Mouse (Mus musculus): ENCODE measurements around the gene Armcx1. TPM values are rescaled to one million over a fixed set of nuclear protein-coding genes. Genes with fewer than 3 reads are reported as not detected.
A peak's percentile ranks its signal among the peaks of the same experiment; 100 is the strongest.
"Not testable (repeated sequence)": the region's sequence is repeated elsewhere in the genome, so short reads cannot be mapped to it uniquely, and the experiment has no call there.

The Armcx1 gene
- 30.7 and 44.3 TPM in 2 replicates for polyA plus RNA-seq (2016; fragmentation: Nextera tagmentation; extraction: Ambion mirVana)

DNA sequence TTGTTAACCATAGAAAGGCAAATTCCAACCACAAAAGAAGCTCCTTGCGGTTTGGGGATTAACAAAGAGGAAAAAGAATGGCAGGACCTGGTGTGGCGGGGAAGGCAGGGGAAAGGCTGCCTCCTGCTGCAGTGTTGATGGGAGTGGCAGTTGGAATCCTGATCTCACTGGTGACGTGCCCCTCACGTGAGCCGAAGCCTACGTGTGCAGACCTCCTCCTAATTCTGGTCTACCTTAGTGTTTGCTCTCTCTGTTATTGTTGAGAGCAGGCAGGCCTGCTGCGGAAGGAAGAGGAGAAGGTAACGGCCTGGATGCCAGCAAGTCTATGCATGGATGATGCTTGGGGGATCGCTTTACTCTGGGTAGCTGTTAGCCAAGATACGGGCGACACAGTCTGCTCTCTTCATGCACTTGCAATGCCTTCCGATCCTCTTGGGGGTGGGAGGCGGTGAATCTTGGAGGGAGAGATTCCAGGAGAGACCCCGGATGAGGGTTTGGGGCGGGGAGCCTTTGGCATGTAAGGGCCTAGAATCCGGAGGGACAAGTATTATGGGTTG is at the start of gene Armcx1:
Gene Armcx1 (plus strand): TSS at position 212 of the 557 bp plus-strand sequence.
- Histone ChIP-seq H3K4me3 (peak within 1 kb of the TSS; percentile 60), H3K36me3 (peaks cover 18% of the 10 kb centered on the region), H3K9me3 (replicated peaks) (no peaks in the 10 kb centered on the region), H3K27me3 (ENCODE audit: low read depth, poor library complexity, severe bottlenecking) (peaks cover 71% of the 10 kb centered on the region), H3K4me1 (no peaks in the 10 kb centered on the region), H3K27ac (peak within 1 kb of the TSS; percentile 88)
- DNase-seq (ENCODE audit: low spot score): peak; percentile 60
- 7% methylated on average over 16 of the region's 16 CpGs for WGBS

GRCm38 (mm10) chrX:134675022-134675421 is 42.7 kb upstream of the Armcx1 start:
- DNase-seq (ENCODE audit: low spot score): no peak
- H3K4me3 ChIP-seq: no peak overlapping the region
- peak overlapping the region; percentile 50 for H3K27ac ChIP-seq
- WGBS: 49% methylated on average over 5 of the region's 5 CpGs
- peaks cover 35% of the 10 kb centered on the region; the same call in 1 of the 2 replicates for H3K27me3 ChIP-seq (ENCODE audit: low read depth, poor library complexity, severe bottlenecking)
- H3K4me1 ChIP-seq: no peaks in the 10 kb centered on the region
- no peaks in the 10 kb centered on the region for H3K36me3 ChIP-seq
- no peaks in the 10 kb centered on the region for H3K9me3 ChIP-seq (replicated peaks)

GRCm38 (mm10) chrX:134675959-134676358 is 41.8 kb upstream of the Armcx1 start:
- Histone ChIP-seq H3K27me3 (ENCODE audit: low read depth, poor library complexity, severe bottlenecking) (peaks cover 33% of the 10 kb centered on the region; the same call in 1 of the 2 replicates), H3K9me3 (replicated peaks) (no peaks in the 10 kb centered on the region), H3K4me3 (no peak overlapping the region), H3K36me3 (no peaks in the 10 kb centered on the region), H3K27ac (no peak overlapping the region), H3K4me1 (no peaks in the 10 kb centered on the region)
- WGBS: 85% methylated on average over 1 of the region's 1 CpGs
- no peak for DNase-seq (ENCODE audit: low spot score)

DNA sequence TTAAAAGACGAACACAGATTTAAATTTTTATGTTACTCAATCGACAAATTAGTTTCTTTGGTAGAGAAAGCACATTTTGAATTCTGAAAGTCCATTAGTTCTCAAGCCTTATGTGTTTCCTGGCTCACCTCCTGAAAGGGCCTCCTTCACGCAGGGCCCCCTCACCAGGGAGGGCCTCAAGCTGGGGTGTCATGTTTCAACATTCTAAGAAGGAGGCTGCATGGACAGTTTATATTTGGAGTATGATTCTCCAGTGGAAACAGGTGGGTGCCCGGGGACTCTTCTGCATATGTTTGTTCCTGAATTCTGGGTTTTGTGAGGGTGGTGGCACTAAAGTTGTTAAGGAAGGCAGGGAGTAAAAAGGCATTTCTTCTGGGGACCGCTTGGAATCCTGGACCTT is 32.8 kb upstream of the Armcx1 start:
- Histone ChIP-seq H3K4me1 (peaks cover 11% of the 10 kb centered on the region; the same call in 1 of the 2 replicates), H3K27ac (peak overlapping the region; percentile 94), H3K4me3 (peak overlapping the region; percentile 64), H3K36me3 (peaks cover 22% of the 10 kb centered on the region), H3K27me3 (ENCODE audit: low read depth, poor library complexity, severe bottlenecking) (peaks cover 60% of the 10 kb centered on the region), H3K9me3 (replicated peaks) (no peaks in the 10 kb centered on the region)
- peak; percentile 55 for DNase-seq (ENCODE audit: low spot score)
- WGBS: 41% methylated on average over 5 of the region's 5 CpGs

GRCm38 (mm10) chrX:134686267-134686666 is 31.5 kb upstream of the Armcx1 start, which contains the start of gene Armcx4:
Gene Armcx4 (plus strand): TSS chrX:134686519.
- 9% methylated on average over 19 of the region's 33 CpGs for WGBS
- H3K4me3 ChIP-seq: peak within 1 kb of the TSS; percentile 64
- peaks cover 69% of the 10 kb centered on the region for H3K27me3 ChIP-seq (ENCODE audit: low read depth, poor library complexity, severe bottlenecking)
- DNase-seq (ENCODE audit: low spot score): peak; percentile 83
- H3K27ac ChIP-seq: peak within 1 kb of the TSS; percentile 94
- peaks cover 11% of the 10 kb centered on the region; the same call in 1 of the 2 replicates for H3K4me1 ChIP-seq
- peaks cover 35% of the 10 kb centered on the region for H3K36me3 ChIP-seq
- no peaks in the 10 kb centered on the region for H3K9me3 ChIP-seq (replicated peaks)

DNA sequence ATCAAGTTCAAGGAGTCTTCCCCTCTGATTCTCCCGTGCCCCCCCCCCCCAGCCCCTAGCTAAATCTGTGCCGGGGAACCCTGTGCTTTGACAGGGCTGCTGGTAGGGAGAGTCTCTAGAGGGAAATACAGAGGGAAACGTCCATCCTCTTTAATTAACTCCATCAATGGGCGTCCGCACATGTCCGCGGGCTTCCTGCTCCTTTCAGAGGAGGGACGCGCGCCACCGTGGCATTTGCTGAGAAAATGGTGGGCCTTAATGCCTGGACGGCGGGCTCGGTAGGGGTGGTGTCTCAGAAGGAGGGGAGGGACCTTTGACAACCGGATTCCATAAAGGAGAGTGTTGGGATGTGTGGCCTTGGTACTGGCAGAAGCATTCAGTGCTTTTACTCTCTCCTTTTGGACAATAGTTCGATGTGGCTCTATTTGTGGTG is 31.0 kb upstream of the Armcx1 start:
- 15% methylated on average over 16 of the region's 16 CpGs for WGBS
- peak; percentile 59 for DNase-seq (ENCODE audit: low spot score)
- peaks cover 40% of the 10 kb centered on the region for H3K36me3 ChIP-seq
- H3K27me3 ChIP-seq (ENCODE audit: low read depth, poor library complexity, severe bottlenecking): peaks cover 74% of the 10 kb centered on the region
- peak overlapping the region; percentile 94 for H3K27ac ChIP-seq
- H3K4me1 ChIP-seq: peaks cover 11% of the 10 kb centered on the region; the same call in 1 of the 2 replicates
- no peaks in the 10 kb centered on the region for H3K9me3 ChIP-seq (replicated peaks)
- peak overlapping the region; percentile 64 for H3K4me3 ChIP-seq

- peaks cover 96% of the 10 kb centered on the region for H3K27me3 ChIP-seq (ENCODE audit: low read depth, poor library complexity, severe bottlenecking)
- 92% methylated on average over 2 of the region's 2 CpGs for WGBS
- no peak overlapping the region for H3K27ac ChIP-seq
- H3K36me3 ChIP-seq: peaks cover 69% of the 10 kb centered on the region
- no peak overlapping the region for H3K4me3 ChIP-seq
- H3K4me1 ChIP-seq: peaks cover 11% of the 10 kb centered on the region; the same call in 1 of the 2 replicates
- no peaks in the 10 kb centered on the region for H3K9me3 ChIP-seq (replicated peaks)
- no peak for DNase-seq (ENCODE audit: low spot score)
Observed at GRCm38 (mm10) chrX:134689676-134690075, 28.1 kb upstream of the Armcx1 start.

- WGBS: 97% methylated on average over 10 of the region's 10 CpGs
- no peak for DNase-seq (ENCODE audit: low spot score)
- Histone ChIP-seq H3K4me3 (no peak overlapping the region), H3K4me1 (0 out of 2 replicates have a peak, but pooled peaks cover 6% of the 10 kb centered on the region), H3K36me3 (peaks cover 82% of the 10 kb centered on the region), H3K27me3 (ENCODE audit: low read depth, poor library complexity, severe bottlenecking) (peaks cover 99% of the 10 kb centered on the region), H3K9me3 (replicated peaks) (no peaks in the 10 kb centered on the region), H3K27ac (no peak overlapping the region)
Observed at GRCm38 (mm10) chrX:134690871-134691539, 26.8 kb upstream of the Armcx1 start.

DNA sequence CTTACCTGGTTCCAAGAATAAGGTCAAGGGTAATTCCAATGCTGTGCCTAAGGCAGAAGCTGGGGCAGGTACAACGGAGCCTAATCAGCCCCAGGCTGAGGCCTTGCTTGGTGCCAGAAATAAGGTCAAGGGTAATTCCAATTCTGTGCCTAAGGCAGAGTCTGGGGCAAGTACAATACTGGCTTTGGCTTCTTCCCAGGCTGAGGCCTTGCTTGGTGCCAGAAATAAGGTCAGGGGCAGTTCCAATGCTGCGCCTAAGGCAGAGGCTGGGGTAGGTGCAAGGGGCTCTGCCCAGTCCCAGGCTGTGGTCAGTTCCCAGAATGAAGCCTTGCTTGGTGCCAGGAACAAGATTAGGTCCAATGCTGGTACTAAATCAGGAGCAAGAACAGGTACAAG is 26.2 kb upstream of the Armcx1 start:
- 91% methylated on average over 2 of the region's 2 CpGs for WGBS
- Histone ChIP-seq H3K27ac (no peak overlapping the region), H3K9me3 (replicated peaks) (no peaks in the 10 kb centered on the region), H3K36me3 (peaks cover 83% of the 10 kb centered on the region), H3K4me1 (0 out of 2 replicates have a peak, but pooled peaks cover 6% of the 10 kb centered on the region), H3K4me3 (no peak overlapping the region), H3K27me3 (ENCODE audit: low read depth, poor library complexity, severe bottlenecking) (peaks cover 97% of the 10 kb centered on the region)
- no peak for DNase-seq (ENCODE audit: low spot score)

- H3K36me3 ChIP-seq: peaks cover 14% of the 10 kb centered on the region
- DNase-seq (ENCODE audit: low spot score): no peak
- H3K27me3 ChIP-seq (ENCODE audit: low read depth, poor library complexity, severe bottlenecking): peaks cover 64% of the 10 kb centered on the region
- H3K9me3 ChIP-seq (replicated peaks): no peaks in the 10 kb centered on the region
- H3K4me1 ChIP-seq: no peaks in the 10 kb centered on the region
- H3K27ac ChIP-seq: no peak overlapping the region
- H3K4me3 ChIP-seq: no peak overlapping the region
- 37% methylated on average over 3 of the region's 3 CpGs for WGBS
Observed at GRCm38 (mm10) chrX:134716863-134717262, 900 bp upstream of the Armcx1 start.

DNA sequence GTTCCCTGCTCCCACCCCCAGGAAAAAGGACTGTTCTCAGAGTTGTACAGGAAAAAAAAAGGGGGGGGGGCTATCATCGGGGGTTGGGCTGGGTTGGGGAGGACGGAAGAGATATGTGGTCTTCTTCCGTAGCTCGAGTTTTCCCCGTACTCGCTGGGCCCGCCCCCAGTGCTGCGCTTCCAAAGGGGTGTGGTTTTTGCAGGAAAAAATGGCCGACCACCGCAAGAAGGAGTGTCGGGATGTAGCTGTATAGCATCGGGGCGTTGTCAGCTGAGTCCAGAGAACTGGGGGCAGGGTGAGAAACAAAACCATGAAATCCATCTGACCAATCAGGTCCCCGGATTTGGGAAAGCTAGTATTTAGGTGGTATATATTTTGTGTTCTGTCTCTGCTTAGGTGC is 761 bp downstream of the Armcx1 start:
- Histone ChIP-seq H3K27me3 (ENCODE audit: low read depth, poor library complexity, severe bottlenecking) (peaks cover 77% of the 10 kb centered on the region), H3K9me3 (replicated peaks) (no peaks in the 10 kb centered on the region), H3K36me3 (peaks cover 18% of the 10 kb centered on the region), H3K4me3 (peak overlapping the region; percentile 60), H3K4me1 (0 out of 2 replicates have a peak, but pooled peaks cover 1% of the 10 kb centered on the region), H3K27ac (peak overlapping the region; percentile 88)
- peak; percentile 45 for DNase-seq (ENCODE audit: low spot score)
- 17% methylated on average over 14 of the region's 14 CpGs for whole genome bisulfite sequencing

GRCm38 (mm10) chrX:134723762-134724161 is 6.0 kb downstream of the Armcx1 start:
- peaks cover 81% of the 10 kb centered on the region for H3K27me3 ChIP-seq (ENCODE audit: low read depth, poor library complexity, severe bottlenecking)
- not testable (repeated sequence) for H3K4me3 ChIP-seq; H3K4me1 ChIP-seq; H3K9me3 ChIP-seq (replicated peaks); DNase-seq (ENCODE audit: low spot score); H3K27ac ChIP-seq
- WGBS: 37% methylated on average over 1 of the region's 2 CpGs
- H3K36me3 ChIP-seq: peaks cover 18% of the 10 kb centered on the region

- H3K4me1 ChIP-seq: no peaks in the 10 kb centered on the region
- peaks cover 85% of the 10 kb centered on the region for H3K27me3 ChIP-seq (ENCODE audit: low read depth, poor library complexity, severe bottlenecking)
- H3K4me3 ChIP-seq: no peak overlapping the region
- no peaks in the 10 kb centered on the region for H3K36me3 ChIP-seq
- WGBS: 58% methylated on average over 4 of the region's 4 CpGs
- DNase-seq (ENCODE audit: low spot score): no peak
- no peak overlapping the region for H3K27ac ChIP-seq
- no peaks in the 10 kb centered on the region for H3K9me3 ChIP-seq (replicated peaks)
Observed at GRCm38 (mm10) chrX:134729778-134730177, 12.0 kb downstream of the Armcx1 start.

Data from limb, embryonic 10.5 days (tissue).